Mouse (Mus musculus) telencephalon, adult 2 months (tissue): ENCODE data around the gene Rbms3.

Source experiments
- DNase-seq: peaks from one replicate; pipeline ENCODE4 v3.0.0-alpha.2; 2011; ENCODE audit warnings: low read depth, low spot score

Gene Rbms3

GRCm38 (mm10) chr9:116834949-116835348 lies 794.8 kb downstream of the Rbms3 start:
- no peak for DNase-seq

GRCm38 (mm10) chr9:116833677-116834076 lies 796.0 kb downstream of the Rbms3 start:
- DNase-seq, result no peak

- no peak for DNase-seq
These were observed 796.9 kb downstream of the Rbms3 start for GRCm38 (mm10) chr9:116832822-116833221.

GRCm38 (mm10) chr9:116831386-116831785 lies 798.3 kb downstream of the Rbms3 start:
- DNase-seq, result no peak

GRCm38 (mm10) chr9:116829929-116830328 lies 799.8 kb downstream of the Rbms3 start:
- no peak for DNase-seq

GRCm38 (mm10) chr9:116821601-116822000 lies 808.1 kb downstream of the Rbms3 start:
- DNase-seq, result no peak

- DNase-seq, result no peak
These were observed 812.5 kb downstream of the Rbms3 start for GRCm38 (mm10) chr9:116817196-116817595.

GRCm38 (mm10) chr9:116814495-116815094 lies 815.1 kb downstream of the Rbms3 start:
- no peak for DNase-seq

- DNase-seq, result no peak
These were observed 816.3 kb downstream of the Rbms3 start for GRCm38 (mm10) chr9:116813396-116813795.

GRCm38 (mm10) chr9:116809260-116809659 lies 820.5 kb downstream of the Rbms3 start:
- no peak for DNase-seq

- DNase-seq, result no peak
These were observed 821.3 kb downstream of the Rbms3 start for GRCm38 (mm10) chr9:116808401-116808800.

GRCm38 (mm10) chr9:116807166-116808081 lies 822.3 kb downstream of the Rbms3 start:
- DNase-seq, result no peak

GRCm38 (mm10) chr9:116803292-116803731 lies 826.4 kb downstream of the Rbms3 start:
- peak; percentile 27 for DNase-seq

GRCm38 (mm10) chr9:116802602-116803001 lies 827.1 kb downstream of the Rbms3 start:
- DNase-seq, result no peak

- no peak for DNase-seq
These were observed 834.3 kb downstream of the Rbms3 start for GRCm38 (mm10) chr9:116795240-116795955.

GRCm38 (mm10) chr9:116791850-116792249 lies 837.9 kb downstream of the Rbms3 start:
- DNase-seq, result no peak

- DNase-seq, result no peak
These were observed 843.3 kb downstream of the Rbms3 start for GRCm38 (mm10) chr9:116786136-116787046.

- DNase-seq, result no peak
These were observed 857.9 kb downstream of the Rbms3 start for GRCm38 (mm10) chr9:116771820-116772219.

- DNase-seq, result no peak
These were observed 860.2 kb downstream of the Rbms3 start for GRCm38 (mm10) chr9:116769358-116770054.

GRCm38 (mm10) chr9:116762395-116763025 lies 867.2 kb downstream of the Rbms3 start:
- DNase-seq, result no peak
